Mouse (Mus musculus) liver, embryonic 14.5 days (tissue): ENCODE measurements around the gene Ube3b. TPM values are rescaled to one million over a fixed set of nuclear protein-coding genes. Genes with fewer than 3 reads are reported as not detected.

Experiments
- ATAC-seq: fragments of 200-750 bp; cut with Nextera tagmentation; 2 replicates; pipeline ENCODE4 v1.8.0; 2017; ENCODE audit warnings: moderate number of reproducible peaks, mild to moderate bottlenecking, moderate library complexity; ENCODE audit not compliant: insufficient read depth
- DNase-seq, 3 experiments: peaks; one replicate each; pipeline ENCODE4 v3.0.0-alpha.2; 2012 to 2013; ENCODE audit warnings: low read depth in 3 of 3, low spot score in 3 of 3
- H3K27ac ChIP-seq: fragments of 300-500 bp; sonication (generic); 2 replicates; pipeline ENCODE4 v1.5.1; 2014; ENCODE audit warnings: moderate library complexity, mild to moderate bottlenecking, control low read depth, inconsistent platforms
- H3K27me3 ChIP-seq: fragments of 300-500 bp; sonication (generic); 2 replicates; pipeline ENCODE4 v1.6.1; 2014; ENCODE audit warnings: mild to moderate bottlenecking, low read length, moderate library complexity; ENCODE audit not compliant: control insufficient read depth, insufficient read depth
- H3K36me3 ChIP-seq: fragments of 300-500 bp; sonication (generic); replicated peaks from 2 replicates; pipeline ENCODE4 v1.6.1; 2014; ENCODE audit warnings: low read depth; ENCODE audit not compliant: control insufficient read depth, insufficient read depth
- H3K4me1 ChIP-seq, 2 experiments: fragments of 200-500 bp in 1 of 2; fragments of 300-500 bp in 1 of 2; sonication (generic) in 1 of 2; replicated peaks; 2 replicates each; pipeline ENCODE4 v1.6.1; 2012 to 2014; ENCODE audit warnings: antibody characterized with exemption in 1 of 2, inconsistent platforms in 1 of 2, low read length in 1 of 2; ENCODE audit not compliant: control insufficient read depth in 2 of 2, insufficient read depth in 2 of 2
- H3K4me2 ChIP-seq: fragments of 300-500 bp; sonication (generic); 2 replicates; pipeline ENCODE4 v1.6.1; 2014; ENCODE audit warnings: low read depth, mild to moderate bottlenecking, control low read depth, moderate library complexity
- H3K4me3 ChIP-seq, 2 experiments: fragments of 200-500 bp in 1 of 2; fragments of 300-500 bp in 1 of 2; sonication (generic) in 1 of 2; 2 replicates each; pipeline ENCODE4 v1.5.1; 2012 to 2014; ENCODE audit warnings: low read depth in 2 of 2, low read length in 2 of 2, mild to moderate bottlenecking in 2 of 2, control low read depth in 1 of 2, inconsistent platforms in 1 of 2, moderate library complexity in 1 of 2; ENCODE audit not compliant: insufficient read depth in 1 of 2
- H3K9ac ChIP-seq: fragments of 300-500 bp; sonication (generic); replicated peaks from 2 replicates; pipeline ENCODE4 v1.6.1; 2014; ENCODE audit warnings: mild to moderate bottlenecking, control low read depth, moderate library complexity
- H3K9me3 ChIP-seq: fragments of 300-500 bp; sonication (generic); 2 replicates; pipeline ENCODE4 v1.6.1; 2016; ENCODE audit warnings: low read length, mixed read lengths; ENCODE audit not compliant: control insufficient read depth
- CTCF ChIP-seq: IDR thresholded peaks from 2 replicates; pipeline ENCODE4 v1.5.1; 2016; ENCODE audit warnings: antibody characterized with exemption, low read depth, control low read depth
- EP300 ChIP-seq: IDR thresholded peaks from 2 replicates; pipeline ENCODE4 v1.6.1; 2016; ENCODE audit warnings: antibody characterized with exemption, low read depth
- WGBS: fragments of 180-500 bp; shearing (Covaris S2); extraction: QIAGEN DNeasy Blood & Tissue Kit; methylation state at CpG from one replicate; pipeline ENCODE4 v1.1.7; 2014; ENCODE audit not compliant: insufficient replicate concordance; 5-methylcytosine and 5-hydroxymethylcytosine counted together
- polyA plus RNA-seq, 2 experiments: library from polyadenylated mRNA; depleted of rRNA in 1 of 2; stranded (reverse) in 1 of 2; unstranded in 1 of 2; fragments of >200 nt; fragmentation: Nextera tagmentation in 1 of 2; extraction: Ambion mirVana in 1 of 2; gene quantifications; 2 replicates each; pipeline versions ENCODE4 v1.2.1 to v1.2.3; 2012 to 2014

Gene Ube3b
- polyA plus RNA-seq (2012; rRNA removed) (12.9 and 13.9 TPM in 2 replicates), polyA plus RNA-seq (2014; fragmentation: Nextera tagmentation; extraction: Ambion mirVana) (14.6 and 18.2 TPM in 2 replicates)

DNA sequence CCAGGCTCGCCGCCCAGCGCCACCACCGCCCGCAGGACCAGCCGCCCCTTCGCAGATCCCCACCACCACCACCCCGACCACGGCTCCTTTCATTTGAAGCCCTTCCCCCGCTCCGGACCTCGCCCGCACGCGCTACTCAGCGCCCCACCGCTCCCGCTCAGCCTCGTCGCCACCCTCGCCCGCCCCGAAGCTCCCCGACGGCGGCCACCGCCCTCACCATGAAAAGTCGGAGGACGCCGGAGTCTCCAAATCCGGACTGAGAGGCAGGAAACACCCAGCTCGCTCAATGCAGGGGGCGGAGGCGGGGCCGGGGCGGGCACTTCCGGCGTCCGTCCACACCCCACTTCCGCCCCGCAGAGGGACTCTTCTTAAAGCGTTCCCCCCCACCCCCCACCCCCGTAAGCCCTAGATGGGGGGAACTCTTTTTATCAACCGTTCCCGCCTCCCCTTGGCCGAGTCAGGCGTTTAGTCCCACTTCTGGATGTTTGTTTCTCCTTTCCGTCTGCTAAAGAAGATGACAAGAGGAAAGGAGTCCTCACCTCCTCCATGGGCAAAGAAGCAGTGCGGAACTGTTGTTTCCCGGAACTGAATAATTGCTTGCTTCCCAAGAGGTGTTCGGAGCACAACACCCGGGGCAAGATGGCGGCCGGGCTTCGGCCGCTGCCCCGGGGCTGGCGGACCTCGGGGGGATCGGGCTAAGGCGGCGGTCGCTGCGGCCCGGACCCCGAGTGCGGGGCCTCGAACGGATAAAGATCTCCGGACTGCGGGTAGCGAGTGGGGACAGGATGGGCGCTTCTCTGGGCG lies at the start of gene Ube3b, which contains the start of gene Kctd10:
Ube3b (plus strand) TSS at position 399 of the 804 bp plus-strand sequence.
Kctd10 (minus strand) TSS at position 300 of the 804 bp plus-strand sequence.
- Histone ChIP-seq H3K4me3 (peak within 1 kb of the TSS; percentile 91 to 98), H3K27me3 (no peaks in the 10 kb centered on the region), H3K9ac (peak within 1 kb of the TSS; percentile 96), H3K4me2 (peak within 1 kb of the TSS; percentile 98), H3K9me3 (no peaks in the 10 kb centered on the region), H3K27ac (peak within 1 kb of the TSS; percentile 32), H3K36me3 (peaks cover 8% of the 10 kb centered on the region), H3K4me1 (peaks cover 29 to 38% of the 10 kb centered on the region in 2 experiments)
- ATAC-seq = peak; percentile 96
- DNase-seq = peak; percentile 85 to 88 (median 87)
- TF ChIP-seq CTCF = no peak
- TF ChIP-seq EP300 = 0 out of 2 replicates have a peak, but pooled peaks have one; percentile 5
- under 1% methylated on average over 73 of the region's 74 CpGs for WGBS

DNA sequence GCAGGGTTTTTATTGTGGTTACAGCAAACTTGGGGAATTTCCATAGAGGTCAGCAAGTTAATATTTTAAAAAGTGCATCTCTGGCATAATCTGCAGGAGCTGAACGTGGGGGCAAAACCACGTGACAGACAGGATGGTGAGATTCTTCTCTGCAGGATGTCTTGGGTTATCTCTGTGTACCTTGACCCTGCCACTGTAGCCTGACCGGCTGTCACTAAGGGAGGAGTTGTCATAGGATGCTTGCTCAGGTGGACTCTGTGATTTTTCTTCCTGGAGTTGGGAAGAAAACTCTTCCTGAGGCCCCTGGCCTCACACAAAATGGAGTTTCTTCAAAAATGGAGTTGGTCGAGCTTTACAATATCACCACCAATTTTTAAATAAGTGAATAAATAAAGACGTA lies 37.4 kb upstream of the Ube3b start:
- Histone ChIP-seq H3K9me3 (no peaks in the 10 kb centered on the region), H3K36me3 (no peaks in the 10 kb centered on the region), H3K9ac (no peak overlapping the region), H3K4me2 (no peak overlapping the region), H3K4me3 (no peak overlapping the region), H3K4me1 (no peaks in the 10 kb centered on the region), H3K27me3 (no peaks in the 10 kb centered on the region), H3K27ac (no peak overlapping the region)
- 37% methylated on average over 5 of the region's 5 CpGs for WGBS
- DNase-seq = no peak
- no peak for ATAC-seq
- TF ChIP-seq EP300 (no peak), CTCF (no peak)

GRCm38 (mm10) chr5:114343612-114344011 lies 36.8 kb upstream of the Ube3b start:
- no peak for TF ChIP-seq EP300
- ATAC-seq = no peak
- no peak for DNase-seq
- no peak overlapping the region for H3K9ac ChIP-seq
- H3K4me1 ChIP-seq = no peaks in the 10 kb centered on the region
- H3K36me3 ChIP-seq = no peaks in the 10 kb centered on the region
- H3K4me3 ChIP-seq = no peak overlapping the region
- no peaks in the 10 kb centered on the region for H3K27me3 ChIP-seq
- no peaks in the 10 kb centered on the region for H3K9me3 ChIP-seq
- WGBS = 65% methylated on average over 7 of the region's 7 CpGs
- no peak overlapping the region for H3K27ac ChIP-seq
- no peak overlapping the region for H3K4me2 ChIP-seq

GRCm38 (mm10) chr5:114345538-114345937 lies 34.9 kb upstream of the Ube3b start:
- H3K4me3 ChIP-seq = no peak overlapping the region
- no peaks in the 10 kb centered on the region for H3K27me3 ChIP-seq
- H3K27ac ChIP-seq = no peak overlapping the region
- H3K4me2 ChIP-seq = no peak overlapping the region
- no peaks in the 10 kb centered on the region for H3K4me1 ChIP-seq
- TF ChIP-seq EP300 = no peak
- TF ChIP-seq CTCF = no peak
- 0 out of 2 replicates have a peak, but pooled peaks have one; percentile 50 for ATAC-seq
- H3K9ac ChIP-seq = no peak overlapping the region
- DNase-seq = peak; percentile 35 to 53 (median 36)
- H3K36me3 ChIP-seq = no peaks in the 10 kb centered on the region
- no peaks in the 10 kb centered on the region for H3K9me3 ChIP-seq
- WGBS = 24% methylated on average over 3 of the region's 3 CpGs

DNA sequence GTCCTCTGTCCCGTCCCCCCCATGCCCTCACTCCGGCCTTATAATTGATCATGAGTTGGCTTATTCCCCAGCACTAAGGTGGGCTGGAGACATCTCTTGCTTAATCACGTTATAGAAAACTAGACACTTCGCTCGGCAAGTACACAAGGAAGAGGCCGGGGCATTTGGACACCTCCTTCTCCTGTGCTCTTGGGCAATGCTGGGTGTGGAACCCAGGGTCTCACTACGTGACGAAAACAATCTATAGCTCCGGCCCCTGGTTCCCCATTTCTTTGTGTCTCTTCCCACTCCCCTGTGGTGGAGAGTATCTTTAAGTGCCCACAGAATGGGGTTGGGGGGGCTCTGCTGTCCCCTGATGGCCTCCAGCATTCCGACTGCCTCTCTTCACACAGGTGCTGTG lies 33.4 kb upstream of the Ube3b start:
- H3K4me1 ChIP-seq = no peaks in the 10 kb centered on the region
- no peak overlapping the region for H3K27ac ChIP-seq
- TF ChIP-seq EP300 (no peak), CTCF (no peak)
- WGBS = 64% methylated on average over 10 of the region's 10 CpGs
- no peaks in the 10 kb centered on the region for H3K36me3 ChIP-seq
- no peak for ATAC-seq
- H3K9me3 ChIP-seq = no peaks in the 10 kb centered on the region
- H3K27me3 ChIP-seq = no peaks in the 10 kb centered on the region
- DNase-seq = no peak
- no peak overlapping the region for H3K4me3 ChIP-seq
- no peak overlapping the region for H3K9ac ChIP-seq
- no peak overlapping the region for H3K4me2 ChIP-seq
